Comparison of ENCODE assay signal across 17 mouse cellular contexts in the genomic region with DNA sequence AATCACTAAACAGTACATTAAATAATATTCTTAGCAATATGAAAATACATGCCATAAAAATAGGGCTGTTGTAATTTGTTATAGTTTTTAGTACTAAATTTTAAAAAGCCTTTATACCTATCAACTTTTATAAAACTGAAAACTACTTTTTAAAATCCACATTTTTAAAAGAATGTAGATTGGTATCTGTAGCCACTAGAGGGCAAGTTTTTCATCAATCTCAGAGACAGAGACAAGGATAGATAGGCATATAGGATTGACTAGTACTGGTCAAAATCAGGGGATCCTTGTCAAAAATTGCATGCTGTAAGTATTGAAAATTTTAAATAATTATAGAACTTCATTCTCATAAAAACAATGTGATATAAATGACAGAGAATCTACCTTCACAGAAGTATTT.
"Had no signal": no experiment of that assay in that cellular context is flagged by ENCODE, and none has a peak within 500 bp of the region (broad histone marks: within the 10 kb centered on the region; RNA-seq: fewer than 3 reads in every experiment).

No protein-coding gene starts in this region.

- H3K4me3 ChIP-seq: liver, embryonic 13.5 days; lung, embryonic 15.5 days; megakaryocyte, embryonic 14.5 days; neural tube, embryonic 12.5 days; neural tube, embryonic 15.5 days had no signal

- H3K27ac ChIP-seq: kidney, postnatal 0 days; liver, embryonic 13.5 days; lung, embryonic 15.5 days; neural tube, embryonic 12.5 days; neural tube, embryonic 15.5 days had no signal

- H3K9me3 ChIP-seq: liver, embryonic 13.5 days; lung, embryonic 15.5 days; megakaryocyte, embryonic 14.5 days; neural tube, embryonic 12.5 days; neural tube, embryonic 15.5 days had no signal

- H3K36me3 ChIP-seq: liver, embryonic 13.5 days; lung, embryonic 15.5 days; neural tube, embryonic 12.5 days; neural tube, embryonic 15.5 days had no signal

- H3K4me1 ChIP-seq: liver, embryonic 13.5 days; lung, embryonic 15.5 days; megakaryocyte, embryonic 14.5 days; neural tube, embryonic 12.5 days; neural tube, embryonic 15.5 days had no signal

- ATAC-seq: intestine, postnatal 0 days had no signal

- DNase-seq: kidney, adult 2 months; kidney, postnatal 25 days; liver, embryonic 13.5 days; lung, postnatal 10 days; lung, postnatal 36 days; midbrain, embryonic 14.5 days; right cerebral cortex, adult 18-20 months; right cerebral cortex, postnatal 14 days; right cerebral cortex, postnatal 4 days; thymus, postnatal 25 days had no signal

- H3K4me2 ChIP-seq: liver, embryonic 13.5 days; lung, embryonic 15.5 days; midbrain, embryonic 11.5 days; neural tube, embryonic 12.5 days; neural tube, embryonic 15.5 days had no signal

- H3K27me3 ChIP-seq: liver, embryonic 13.5 days; lung, embryonic 15.5 days; megakaryocyte, embryonic 14.5 days; neural tube, embryonic 12.5 days; neural tube, embryonic 15.5 days had no signal

- H3K9ac ChIP-seq: liver, embryonic 13.5 days; lung, embryonic 15.5 days; neural tube, embryonic 12.5 days; neural tube, embryonic 15.5 days had no signal
